Mouse (Mus musculus): ENCODE data around the gene Cfb.

DNA sequence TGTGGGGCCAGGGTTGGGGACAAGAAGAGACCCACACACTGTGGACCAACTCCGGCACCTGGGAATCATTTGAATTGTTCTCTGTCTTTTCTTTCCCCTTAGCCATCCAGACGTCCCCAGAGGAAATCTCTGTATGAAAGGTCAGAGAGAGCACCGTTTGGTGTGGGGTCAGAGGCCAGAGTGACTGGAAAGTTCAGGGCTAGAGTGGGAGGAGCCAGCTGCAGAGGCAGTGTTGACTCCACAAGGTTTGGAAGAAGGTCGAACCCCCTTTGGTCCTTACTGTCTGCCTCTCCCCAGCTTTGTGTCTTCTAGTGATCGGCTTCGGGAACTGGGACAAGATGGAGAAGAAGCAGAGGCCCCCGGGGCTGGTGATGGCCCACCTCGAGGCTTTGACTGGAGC is 8.8 kb downstream of the Cfb start:
- TF ChIP-seq POLR2A (IDR thresholded peaks at IDR 0.05; ENCODE audit: control insufficient read depth in 1 of 2, insufficient read depth in 1 of 2, low read depth in 1 of 2, low read length in 2 of 2, poor library complexity in 1 of 2) (no peak), RAD21 (IDR thresholded peaks at IDR 0.05; ENCODE audit: low read depth, low read length) (no peak), CTCF (IDR thresholded peaks at IDR 0.05 in 2 of 3, conservative IDR thresholded peaks at IDR 0.05 in 1 of 3; ENCODE audit: control insufficient read depth in 1 of 3, insufficient read depth in 1 of 3, low read depth in 2 of 3, low read length in 3 of 3, poor library complexity in 1 of 3, severe bottlenecking in 1 of 3) (no peak), CHD2 (IDR thresholded peaks at IDR 0.05; ENCODE audit: low read length) (no peak), SIN3A (IDR thresholded peaks at IDR 0.05; ENCODE audit: low read length) (no peak), EP300 (IDR thresholded peaks at IDR 0.05; ENCODE audit: low read depth in 1 of 2, low read length in 2 of 2) (no peak), MAFK (IDR thresholded peaks at IDR 0.05; ENCODE audit: borderline replicate concordance, low read depth, low read length) (no peak), UBTF (IDR thresholded peaks at IDR 0.05; ENCODE audit: borderline replicate concordance, insufficient read depth, low read depth, low read length) (no peak), GATA1 (IDR thresholded peaks at IDR 0.05; ENCODE audit: low read depth, low read length) (no peak), USF2 (IDR thresholded peaks at IDR 0.05; ENCODE audit: borderline replicate concordance in 1 of 2, insufficient read depth in 1 of 2, low read depth in 1 of 2, low read length in 2 of 2) (no peak), E2F4 (IDR thresholded peaks at IDR 0.05; ENCODE audit: borderline replicate concordance, low read depth, low read length) (no peak), MYB (IDR thresholded peaks at IDR 0.05; ENCODE audit: low read depth, low read length) (no peak), TCF12 (IDR thresholded peaks at IDR 0.05; ENCODE audit: low read depth, low read length) (no peak)

Data from MEL (cell line).